Mouse (Mus musculus) cerebellum, adult 11 months (tissue): Measurements from ENCODE around the gene Ifna7.

ENCODE experiments used
- DNase-seq: peaks from one replicate; pipeline ENCODE4 v3.0.0; 2022

Ifna7 gene

GRCm38 (mm10) chr4:88841438-88841911 is 25.4 kb downstream of the Ifna7 start, which contains the start of gene Ifna4:
TSS of gene Ifna4 (plus strand) at chr4:88841861.
- DNase-seq, result no peak

- DNase-seq, result no peak
Observed at GRCm38 (mm10) chr4:88845334-88845733, 29.3 kb downstream of the Ifna7 start.

GRCm38 (mm10) chr4:88849698-88850097 is 33.7 kb downstream of the Ifna7 start, which contains the start of gene Ifna1:
TSS of gene Ifna1 (plus strand) at chr4:88850087.
- DNase-seq, result no peak

- DNase-seq, result no peak
Observed at GRCm38 (mm10) chr4:88851026-88851763, 35.2 kb downstream of the Ifna7 start.

- DNase-seq, result no peak
Observed at GRCm38 (mm10) chr4:88859214-88859613, 43.2 kb downstream of the Ifna7 start.

GRCm38 (mm10) chr4:88863309-88863708 is 47.3 kb downstream of the Ifna7 start:
- no peak for DNase-seq

GRCm38 (mm10) chr4:88864599-88864998 is 48.6 kb downstream of the Ifna7 start:
- DNase-seq, result no peak

- no peak for DNase-seq
Observed at GRCm38 (mm10) chr4:88865011-88865569, 49.1 kb downstream of the Ifna7 start.
